ENCODE assay signal across 13 mouse cellular contexts in genomic region chr9:56841864-56842263, GRCm38 (mm10). TPM values are rescaled to one million over a fixed set of nuclear protein-coding genes. Genes with fewer than 3 reads are reported as not detected.
ATAC-seq lines count a peak whose summit lies in the region.
"Had no signal": no experiment of that assay in that cellular context is flagged by ENCODE, and none has a peak within 500 bp of the region (broad histone marks: within the 10 kb centered on the region; RNA-seq: fewer than 3 reads in every experiment).

No protein-coding gene starts in this region.

- H3K9me3 ChIP-seq in kidney, embryonic 16.5 days (ENCODE audit: low read length), result no peaks in the 10 kb centered on the region
- no peaks in the 10 kb centered on the region for H3K9me3 ChIP-seq in kidney, embryonic 14.5 days (ENCODE audit: control insufficient read depth, low read length)
- H3K9me3 ChIP-seq in hindbrain, embryonic 13.5 days, result no peaks in the 10 kb centered on the region
- H3K9me3 ChIP-seq in hindbrain, embryonic 16.5 days (ENCODE audit: control insufficient read depth, low read length), result no peaks in the 10 kb centered on the region
- H3K9me3 ChIP-seq in neural tube, embryonic 14.5 days (ENCODE audit: control insufficient read depth, low read length), result no peaks in the 10 kb centered on the region
- H3K9me3 ChIP-seq: embryonic facial prominence, embryonic 12.5 days; forebrain, embryonic 15.5 days; liver, embryonic 15.5 days; midbrain, embryonic 13.5 days had no signal

- H3K4me1 ChIP-seq in kidney, embryonic 16.5 days (ENCODE audit: insufficient read depth, low read length), result peaks cover 28% of the 10 kb centered on the region
- H3K4me1 ChIP-seq in kidney, embryonic 14.5 days (ENCODE audit: control insufficient read depth, insufficient read depth, low read length), result peaks cover 32% of the 10 kb centered on the region
- peaks cover 62% of the 10 kb centered on the region for H3K4me1 ChIP-seq in hindbrain, embryonic 13.5 days (replicated peaks)
- peaks cover 14% of the 10 kb centered on the region for H3K4me1 ChIP-seq in hindbrain, embryonic 16.5 days (ENCODE audit: control insufficient read depth, insufficient read depth, low read depth, low read length)
- peaks cover 24% of the 10 kb centered on the region for H3K4me1 ChIP-seq in neural tube, embryonic 14.5 days (ENCODE audit: control insufficient read depth, insufficient read depth, low read length)
- H3K4me1 ChIP-seq: embryonic facial prominence, embryonic 12.5 days had no signal

- 0 out of 2 replicates have a peak overlapping the region, but pooled peaks have one; percentile 1 for H3K4me2 ChIP-seq in kidney, embryonic 16.5 days (replicated peaks; ENCODE audit: low read depth, low read length)
- H3K4me2 ChIP-seq in kidney, embryonic 14.5 days (replicated peaks; ENCODE audit: low read depth, low read length), result no peak overlapping the region
- no peak overlapping the region for H3K4me2 ChIP-seq in hindbrain, embryonic 13.5 days
- no peak overlapping the region for H3K4me2 ChIP-seq in hindbrain, embryonic 16.5 days (ENCODE audit: low read length)
- no peak overlapping the region for H3K4me2 ChIP-seq in neural tube, embryonic 14.5 days (ENCODE audit: low read depth, low read length)
- H3K4me2 ChIP-seq: embryonic facial prominence, embryonic 12.5 days; forebrain, embryonic 15.5 days; liver, embryonic 15.5 days; midbrain, embryonic 13.5 days had no signal

- no peak; the same call in 1 of the 2 replicates for ATAC-seq in kidney, embryonic 16.5 days (ENCODE audit: low FRiP score, low TSS enrichment)
- ATAC-seq in kidney, embryonic 14.5 days (ENCODE audit: low FRiP score, low TSS enrichment), result no peak
- no peak; the same call in 1 of the 2 replicates for ATAC-seq in hindbrain, embryonic 13.5 days (ENCODE audit: low FRiP score)
- ATAC-seq in hindbrain, embryonic 16.5 days, result no peak
- no peak for ATAC-seq in neural tube, embryonic 14.5 days (ENCODE audit: low read depth)
- ATAC-seq in inflammation-experienced regulatory T-cells, adult 6 months, result no peak
- ATAC-seq in frontal cortex, adult (ENCODE audit: low TSS enrichment), result no peak
- ATAC-seq: forebrain, embryonic 15.5 days; intestine, postnatal 0 days; midbrain, embryonic 13.5 days had no signal

- no peak overlapping the region for H3K9ac ChIP-seq in kidney, embryonic 16.5 days (replicated peaks; ENCODE audit: low read length)
- no peak overlapping the region for H3K9ac ChIP-seq in kidney, embryonic 14.5 days (ENCODE audit: low read depth, low read length)
- peak overlapping the region; percentile 30; the same call in 1 of the 2 replicates for H3K9ac ChIP-seq in hindbrain, embryonic 13.5 days
- H3K9ac ChIP-seq in hindbrain, embryonic 16.5 days (ENCODE audit: low read depth, low read length), result no peak overlapping the region
- H3K9ac ChIP-seq in neural tube, embryonic 14.5 days (replicated peaks; ENCODE audit: low read depth, low read length), result no peak overlapping the region
- H3K9ac ChIP-seq: embryonic facial prominence, embryonic 12.5 days; forebrain, embryonic 15.5 days; liver, embryonic 15.5 days; midbrain, embryonic 13.5 days had no signal

- H3K27me3 ChIP-seq in kidney, embryonic 16.5 days (ENCODE audit: insufficient read depth, low read length), result no peaks in the 10 kb centered on the region
- H3K27me3 ChIP-seq in kidney, embryonic 14.5 days (ENCODE audit: control insufficient read depth, insufficient read depth, low read length), result no peaks in the 10 kb centered on the region
- 0 out of 2 replicates have a peak, but pooled peaks cover 3% of the 10 kb centered on the region for H3K27me3 ChIP-seq in hindbrain, embryonic 13.5 days
- H3K27me3 ChIP-seq in hindbrain, embryonic 16.5 days (replicated peaks; ENCODE audit: control insufficient read depth, insufficient read depth, low read length), result no peaks in the 10 kb centered on the region
- no peaks in the 10 kb centered on the region for H3K27me3 ChIP-seq in neural tube, embryonic 14.5 days (ENCODE audit: control insufficient read depth, insufficient read depth, low read length)
- H3K27me3 ChIP-seq: forebrain, embryonic 15.5 days had no signal

- H3K4me3 ChIP-seq in kidney, embryonic 16.5 days (ENCODE audit: low read length), result no peak overlapping the region
- no peak overlapping the region for H3K4me3 ChIP-seq in kidney, embryonic 14.5 days (ENCODE audit: low read length)
- H3K4me3 ChIP-seq in hindbrain, embryonic 13.5 days, result no peak overlapping the region
- H3K4me3 ChIP-seq in hindbrain, embryonic 16.5 days (ENCODE audit: low read length), result no peak overlapping the region
- no peak overlapping the region for H3K4me3 ChIP-seq in neural tube, embryonic 14.5 days (ENCODE audit: low read depth, low read length)
- H3K4me3 ChIP-seq: embryonic facial prominence, embryonic 12.5 days; forebrain, embryonic 15.5 days; layer of hippocampus, adult 2 months; liver, embryonic 15.5 days; midbrain, embryonic 13.5 days had no signal

- no peaks in the 10 kb centered on the region for H3K36me3 ChIP-seq in kidney, embryonic 16.5 days (ENCODE audit: insufficient read depth, low read length)
- H3K36me3 ChIP-seq in kidney, embryonic 14.5 days (ENCODE audit: control insufficient read depth, insufficient read depth, low read length), result no peaks in the 10 kb centered on the region
- no peaks in the 10 kb centered on the region for H3K36me3 ChIP-seq in hindbrain, embryonic 13.5 days
- H3K36me3 ChIP-seq in hindbrain, embryonic 16.5 days (ENCODE audit: control insufficient read depth, insufficient read depth, low read length), result no peaks in the 10 kb centered on the region
- no peaks in the 10 kb centered on the region for H3K36me3 ChIP-seq in neural tube, embryonic 14.5 days (ENCODE audit: control insufficient read depth, insufficient read depth, low read length)
- H3K36me3 ChIP-seq: embryonic facial prominence, embryonic 12.5 days; forebrain, embryonic 15.5 days; liver, embryonic 15.5 days; midbrain, embryonic 13.5 days had no signal

- peak overlapping the region; percentile 57; the same call in 1 of the 2 replicates for H3K27ac ChIP-seq in kidney, embryonic 16.5 days (ENCODE audit: low read length)
- no peak overlapping the region for H3K27ac ChIP-seq in kidney, embryonic 14.5 days (ENCODE audit: low read depth, low read length)
- H3K27ac ChIP-seq in hindbrain, embryonic 13.5 days, result peak overlapping the region; percentile 77
- H3K27ac ChIP-seq in hindbrain, embryonic 16.5 days (ENCODE audit: low read depth, low read length), result peak overlapping the region; percentile 6; the same call in 1 of the 2 replicates
- peak overlapping the region; percentile 45; the same call in 1 of the 2 replicates for H3K27ac ChIP-seq in neural tube, embryonic 14.5 days (ENCODE audit: low read depth, low read length)
- H3K27ac ChIP-seq: embryonic facial prominence, embryonic 12.5 days; forebrain, embryonic 15.5 days; layer of hippocampus, adult 2 months; liver, embryonic 15.5 days; midbrain, embryonic 13.5 days had no signal

RNA-seq across cellular contexts. Expression of gene Odf3l1, which starts 22.6 kb away (rescaled TPM):
- 0.26 and 0.32 TPM in 2 replicates for polyA plus RNA-seq in kidney, embryonic 16.5 days (2015; fragmentation: Nextera tagmentation; extraction: Ambion mirVana)
- polyA plus RNA-seq in kidney, embryonic 14.5 days (2014; fragmentation: Nextera tagmentation; extraction: Ambion mirVana), result 0.20 TPM in 1 of 2 replicates, not detected in the other
- polyA plus RNA-seq in hindbrain, embryonic 13.5 days (2015; fragmentation: Nextera tagmentation; extraction: Ambion mirVana), result 0.18 TPM in 1 of 2 replicates, not detected in the other
- 0.20 TPM in 1 of 2 replicates, not detected in the other for polyA plus RNA-seq in hindbrain, embryonic 16.5 days (2015; fragmentation: Nextera tagmentation; extraction: Ambion mirVana)
- polyA plus RNA-seq in neural tube, embryonic 14.5 days (2014; fragmentation: Nextera tagmentation; extraction: Ambion mirVana), result 0.32 TPM in 1 of 2 replicates, not detected in the other
- not detected for polyA plus RNA-seq in inflammation-experienced regulatory T-cells, adult 6 months (2017; shearing (Covaris generic))
- polyA plus RNA-seq: forebrain, embryonic 15.5 days; midbrain, embryonic 13.5 days had no signal

RNA-seq across cellular contexts. Expression of gene Cspg4, which starts 23.0 kb away (rescaled TPM):
- polyA plus RNA-seq in kidney, embryonic 16.5 days (2015; fragmentation: Nextera tagmentation; extraction: Ambion mirVana), result 30.5 and 32.6 TPM in 2 replicates
- 15.7 and 19.2 TPM in 2 replicates for polyA plus RNA-seq in kidney, embryonic 14.5 days (2014; fragmentation: Nextera tagmentation; extraction: Ambion mirVana)
- 4.2 and 5.2 TPM in 2 replicates for polyA plus RNA-seq in hindbrain, embryonic 13.5 days (2015; fragmentation: Nextera tagmentation; extraction: Ambion mirVana)
- polyA plus RNA-seq in hindbrain, embryonic 16.5 days (2015; fragmentation: Nextera tagmentation; extraction: Ambion mirVana), result 10.7 and 10.8 TPM in 2 replicates
- 6.1 and 6.7 TPM in 2 replicates for polyA plus RNA-seq in neural tube, embryonic 14.5 days (2014; fragmentation: Nextera tagmentation; extraction: Ambion mirVana)
- not detected for polyA plus RNA-seq in inflammation-experienced regulatory T-cells, adult 6 months (2017; shearing (Covaris generic))

RNA-seq across cellular contexts. Expression of gene Lingo1, which starts 45.6 kb away (rescaled TPM):
- 3.2 and 4.4 TPM in 2 replicates for polyA plus RNA-seq in kidney, embryonic 16.5 days (2015; fragmentation: Nextera tagmentation; extraction: Ambion mirVana)
- polyA plus RNA-seq in kidney, embryonic 14.5 days (2014; fragmentation: Nextera tagmentation; extraction: Ambion mirVana), result 4.3 and 4.6 TPM in 2 replicates
- polyA plus RNA-seq in hindbrain, embryonic 13.5 days (2015; fragmentation: Nextera tagmentation; extraction: Ambion mirVana), result 48.9 and 50.4 TPM in 2 replicates
- 79.4 and 80.7 TPM in 2 replicates for polyA plus RNA-seq in hindbrain, embryonic 16.5 days (2015; fragmentation: Nextera tagmentation; extraction: Ambion mirVana)
- polyA plus RNA-seq in neural tube, embryonic 14.5 days (2014; fragmentation: Nextera tagmentation; extraction: Ambion mirVana), result 50.4 and 56.7 TPM in 2 replicates
- polyA plus RNA-seq in inflammation-experienced regulatory T-cells, adult 6 months (2017; shearing (Covaris generic)), result not detected
